Mouse (Mus musculus) ES-Bruce4 (cell line): ENCODE measurements around the gene Khk. TPM values are rescaled to one million over a fixed set of nuclear protein-coding genes. Genes with fewer than 3 reads are reported as not detected.

Source experiments
- H3K27ac ChIP-seq: 2 replicates; pipeline ENCODE4 v1.5.1; 2012; ENCODE audit warnings: low read length, inconsistent platforms; ENCODE audit not compliant: insufficient read depth
- H3K27me3 ChIP-seq: 2 replicates; pipeline ENCODE4 v1.6.1; 2012; ENCODE audit warnings: mild to moderate bottlenecking, low read length, inconsistent platforms; ENCODE audit not compliant: control insufficient read depth, poor library complexity, insufficient read depth, severe bottlenecking
- H3K36me3 ChIP-seq: 2 replicates; pipeline ENCODE4 v1.6.1; 2012; ENCODE audit warnings: inconsistent platforms, mild to moderate bottlenecking, low read length, moderate library complexity; ENCODE audit not compliant: control insufficient read depth, poor library complexity, insufficient read depth, severe bottlenecking
- H3K4me1 ChIP-seq: one replicate; pipeline ENCODE4 v1.8.1; 2011; ENCODE audit warnings: low read length; ENCODE audit not compliant: control insufficient read depth, insufficient read depth
- H3K4me3 ChIP-seq: 2 replicates; pipeline ENCODE4 v1.5.1; 2011; ENCODE audit warnings: low read depth, mild to moderate bottlenecking, low read length
- H3K9ac ChIP-seq: 2 replicates; pipeline ENCODE4 v1.6.1; 2012; ENCODE audit warnings: low read depth, mild to moderate bottlenecking, inconsistent platforms; ENCODE audit not compliant: poor library complexity, severe bottlenecking
- H3K9me3 ChIP-seq: replicated peaks from 2 replicates; pipeline ENCODE4 v1.6.1; 2012; ENCODE audit warnings: mild to moderate bottlenecking, low read length, inconsistent platforms; ENCODE audit not compliant: control insufficient read depth, poor library complexity, insufficient read depth, severe bottlenecking
- CTCF ChIP-seq: IDR thresholded peaks from one replicate; pipeline ENCODE4 v1.8.1; 2011; ENCODE audit warnings: low read depth, low read length
- EP300 ChIP-seq: IDR thresholded peaks from 2 replicates; pipeline ENCODE4 v1.6.1; 2011; ENCODE audit warnings: low read depth, low read length; ENCODE audit not compliant: insufficient read depth
- POLR2A ChIP-seq: IDR thresholded peaks from one replicate; pipeline ENCODE4 v1.8.1; 2011; ENCODE audit warnings: low read length; ENCODE audit not compliant: insufficient read depth
- polyA plus RNA-seq: library from polyadenylated mRNA; stranded (reverse); fragments of >200 nt; gene quantifications from 2 replicates; pipeline ENCODE4 v1.2.4, GENCODE M21; 2011; ENCODE audit warnings: low read depth; ENCODE audit not compliant: missing spikeins, insufficient read depth, insufficient read length

The Khk gene
- polyA plus RNA-seq, 1 experiment, result 12.9 TPM

DNA sequence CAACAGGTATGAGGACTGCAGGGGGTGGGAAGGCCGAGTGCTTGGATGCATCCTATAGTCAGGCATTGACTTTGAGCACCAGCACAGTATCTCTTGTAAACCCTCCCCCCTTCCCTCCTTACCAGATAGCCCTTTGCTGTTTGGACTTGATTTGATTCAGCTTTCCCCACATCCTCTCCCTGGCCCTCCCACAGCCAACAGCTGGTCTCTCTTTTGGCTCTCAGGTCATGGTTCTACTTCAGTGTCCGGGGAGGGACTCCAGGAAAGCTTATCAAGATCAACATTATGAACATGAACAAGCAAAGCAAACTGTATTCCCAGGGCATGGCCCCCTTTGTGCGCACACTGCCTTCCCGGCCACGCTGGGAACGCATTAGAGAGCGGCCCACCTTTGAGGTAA, 30.9 kb upstream of the Khk start:
- Histone ChIP-seq H3K27ac (no peak overlapping the region), H3K9me3 (no peaks in the 10 kb centered on the region), H3K4me1 (no peaks in the 10 kb centered on the region), H3K27me3 (no peaks in the 10 kb centered on the region), H3K4me3 (peak overlapping the region; percentile 9; the same call in 1 of the 2 replicates), H3K9ac (0 out of 2 replicates have a peak overlapping the region, but pooled peaks have one; percentile 58), H3K36me3 (peaks cover 23% of the 10 kb centered on the region)
- TF ChIP-seq POLR2A (no peak), CTCF (no peak), EP300 (no peak)

DNA sequence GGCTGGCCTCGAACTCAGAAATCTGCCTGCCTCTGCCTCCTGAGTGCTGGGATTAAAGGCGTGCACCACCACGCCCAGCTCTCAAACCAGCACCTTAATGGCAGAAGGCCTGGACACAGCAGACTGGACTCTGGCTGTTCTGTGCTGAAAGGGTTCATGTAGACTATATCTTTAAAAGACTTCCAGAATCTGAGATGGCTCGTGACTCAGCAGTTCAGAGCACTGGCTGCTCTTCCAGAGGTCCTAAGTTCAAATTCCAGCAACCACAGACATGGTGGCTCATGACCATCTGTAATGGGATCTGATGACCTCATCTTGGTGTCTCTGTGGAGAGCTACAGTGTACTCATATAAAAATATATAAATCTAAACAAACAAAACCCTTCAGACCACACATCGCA, 19.4 kb upstream of the Khk start:
- Histone ChIP-seq H3K36me3 (peaks cover 22% of the 10 kb centered on the region), H3K4me3 (no peak overlapping the region), H3K9ac (no peak overlapping the region), H3K27me3 (no peaks in the 10 kb centered on the region), H3K27ac (no peak overlapping the region), H3K4me1 (no peaks in the 10 kb centered on the region), H3K9me3 (no peaks in the 10 kb centered on the region)
- TF ChIP-seq POLR2A (no peak), EP300 (no peak), CTCF (no peak)

DNA sequence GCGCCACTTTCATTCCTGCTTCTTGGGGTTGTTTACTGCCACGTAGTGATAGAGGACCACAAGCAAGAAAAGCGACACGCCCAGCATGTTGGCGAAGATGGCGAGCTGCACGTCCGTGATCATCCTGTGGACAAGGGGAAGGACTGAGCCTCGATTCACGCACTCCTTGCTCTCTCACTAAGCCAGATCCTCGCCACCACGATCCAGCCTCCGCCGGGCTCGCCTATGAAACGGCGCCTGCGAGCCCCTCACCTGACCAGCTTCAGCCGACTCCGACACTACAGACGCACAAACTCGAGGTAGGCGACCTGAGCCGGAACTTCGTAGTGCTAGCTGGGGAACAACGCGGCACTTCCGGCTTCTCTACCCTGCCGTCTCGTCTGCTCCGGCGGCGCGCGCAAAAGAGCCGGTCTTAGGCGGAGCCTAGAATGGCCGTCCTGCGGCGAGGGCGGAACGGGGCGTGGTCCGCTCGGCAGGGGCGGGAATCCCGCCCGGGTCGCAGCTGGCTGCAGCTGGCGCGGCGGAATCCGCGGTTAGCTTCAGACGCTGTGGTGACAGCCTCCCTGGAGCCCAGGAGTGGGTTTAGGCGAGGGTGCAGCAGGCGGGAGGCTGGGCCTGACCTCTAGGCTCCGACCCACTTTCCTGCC, 13.7 kb upstream of the Khk start, which contains the start of gene Ost4:
Ost4 (minus strand) TSS at position 376 of the 647 bp plus-strand sequence.
- Histone ChIP-seq H3K27ac (peak within 1 kb of the TSS; percentile 1; the same call in 1 of the 2 replicates), H3K9me3 (no peaks in the 10 kb centered on the region), H3K27me3 (no peaks in the 10 kb centered on the region), H3K9ac (peak within 1 kb of the TSS; percentile 23), H3K4me1 (no peaks in the 10 kb centered on the region), H3K4me3 (peak within 1 kb of the TSS; percentile 79), H3K36me3 (peaks cover 13% of the 10 kb centered on the region)
- peak; percentile 67 for TF ChIP-seq POLR2A
- TF ChIP-seq CTCF, result no peak

DNA sequence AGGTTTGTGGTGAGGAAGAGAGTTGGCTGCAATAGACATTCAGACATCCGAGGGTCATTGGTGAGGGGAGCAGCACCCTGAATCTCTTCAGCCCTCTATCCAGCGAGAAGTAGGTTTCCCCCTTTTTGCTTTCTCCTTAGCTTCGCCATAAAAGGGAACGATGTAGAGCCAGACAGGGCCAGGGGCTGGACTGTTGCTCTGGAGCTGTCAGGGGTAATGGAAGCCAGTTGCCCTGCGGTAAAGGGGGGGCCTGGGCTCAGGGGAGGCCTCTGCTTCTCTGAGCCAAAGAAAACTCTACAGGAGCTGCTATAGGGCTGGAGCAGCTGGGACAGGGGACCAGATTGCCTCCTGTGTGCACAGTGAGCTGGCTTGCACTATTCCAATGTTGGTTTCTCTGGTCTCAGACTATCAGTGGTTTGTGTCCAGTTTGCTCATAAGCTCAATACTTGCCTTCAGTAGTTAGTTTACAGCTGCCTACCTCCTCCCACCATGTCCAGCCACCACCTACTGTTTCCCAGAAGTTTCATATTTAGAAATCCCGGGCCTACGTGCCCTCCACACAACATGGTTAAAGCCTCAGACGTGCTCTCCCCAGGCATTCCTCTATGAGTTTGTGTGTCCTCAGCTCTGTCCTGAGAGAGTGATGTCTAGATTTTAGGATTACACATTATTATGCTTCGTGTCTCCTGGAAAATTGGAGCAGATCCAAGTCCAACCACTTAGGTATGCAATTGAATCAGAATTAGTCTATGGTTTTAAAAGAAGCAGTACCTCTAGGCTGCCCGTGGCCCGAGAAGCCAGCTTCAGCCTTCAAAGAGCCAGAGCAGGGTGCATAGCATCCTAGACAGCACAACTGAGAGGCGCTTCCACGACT, 12.6 kb upstream of the Khk start:
- Histone ChIP-seq H3K4me1 (no peaks in the 10 kb centered on the region), H3K36me3 (peaks cover 12% of the 10 kb centered on the region), H3K9me3 (no peaks in the 10 kb centered on the region), H3K4me3 (peak overlapping the region; percentile 70), H3K27me3 (no peaks in the 10 kb centered on the region), H3K9ac (peak overlapping the region; percentile 23), H3K27ac (no peak overlapping the region)
- TF ChIP-seq CTCF, result no peak
- no peak for TF ChIP-seq POLR2A
- no peak for TF ChIP-seq EP300

DNA sequence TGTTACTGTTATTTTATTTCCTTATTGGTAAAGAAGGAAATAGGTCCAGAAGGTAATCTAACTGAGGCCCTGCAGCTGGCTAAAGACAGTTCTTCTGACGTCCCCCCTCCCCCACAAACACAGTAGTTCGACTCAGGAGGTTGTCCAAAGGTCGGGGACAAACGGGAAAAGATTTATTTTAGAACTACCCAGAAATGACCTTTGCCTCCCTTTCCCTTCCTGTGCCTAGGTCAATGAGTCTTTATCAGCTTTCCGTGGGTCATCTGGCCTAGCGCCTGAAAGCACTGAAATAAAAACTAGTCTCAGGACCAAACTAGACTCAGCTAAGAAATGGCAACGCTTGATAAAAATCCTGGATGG, 12.0 kb upstream of the Khk start:
- Histone ChIP-seq H3K9me3 (no peaks in the 10 kb centered on the region), H3K4me1 (no peaks in the 10 kb centered on the region), H3K27ac (no peak overlapping the region), H3K27me3 (no peaks in the 10 kb centered on the region), H3K36me3 (peaks cover 9% of the 10 kb centered on the region), H3K9ac (no peak overlapping the region), H3K4me3 (no peak overlapping the region)
- TF ChIP-seq CTCF (no peak), EP300 (no peak), POLR2A (no peak)

DNA sequence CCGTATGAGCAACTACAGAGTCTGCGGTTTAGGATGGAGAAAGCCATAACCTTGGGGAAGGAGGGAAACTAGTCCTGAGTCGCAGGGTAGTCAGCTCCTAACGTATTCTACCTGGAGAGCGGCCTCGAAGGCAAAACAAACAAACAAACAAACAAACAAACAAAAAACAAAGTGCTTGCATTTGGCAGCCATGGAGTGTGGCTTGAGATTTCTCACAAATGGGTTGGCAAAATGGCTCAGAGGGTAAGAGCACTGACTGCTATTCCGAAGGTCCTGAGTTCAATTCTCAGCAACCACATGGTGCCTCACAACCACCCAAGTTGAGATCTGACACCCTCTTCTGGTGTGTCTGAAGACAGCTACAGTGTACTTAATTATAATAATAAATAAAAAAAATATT, 11.4 kb upstream of the Khk start:
- Histone ChIP-seq H3K9ac (no peak overlapping the region), H3K36me3 (peaks cover 5% of the 10 kb centered on the region), H3K4me1 (no peaks in the 10 kb centered on the region), H3K27ac (no peak overlapping the region), H3K9me3 (no peaks in the 10 kb centered on the region), H3K4me3 (no peak overlapping the region), H3K27me3 (no peaks in the 10 kb centered on the region)
- TF ChIP-seq CTCF (no peak), POLR2A (no peak), EP300 (no peak)
